Mouse (Mus musculus): ENCODE data around the gene AW011738.

AW011738 gene

DNA sequence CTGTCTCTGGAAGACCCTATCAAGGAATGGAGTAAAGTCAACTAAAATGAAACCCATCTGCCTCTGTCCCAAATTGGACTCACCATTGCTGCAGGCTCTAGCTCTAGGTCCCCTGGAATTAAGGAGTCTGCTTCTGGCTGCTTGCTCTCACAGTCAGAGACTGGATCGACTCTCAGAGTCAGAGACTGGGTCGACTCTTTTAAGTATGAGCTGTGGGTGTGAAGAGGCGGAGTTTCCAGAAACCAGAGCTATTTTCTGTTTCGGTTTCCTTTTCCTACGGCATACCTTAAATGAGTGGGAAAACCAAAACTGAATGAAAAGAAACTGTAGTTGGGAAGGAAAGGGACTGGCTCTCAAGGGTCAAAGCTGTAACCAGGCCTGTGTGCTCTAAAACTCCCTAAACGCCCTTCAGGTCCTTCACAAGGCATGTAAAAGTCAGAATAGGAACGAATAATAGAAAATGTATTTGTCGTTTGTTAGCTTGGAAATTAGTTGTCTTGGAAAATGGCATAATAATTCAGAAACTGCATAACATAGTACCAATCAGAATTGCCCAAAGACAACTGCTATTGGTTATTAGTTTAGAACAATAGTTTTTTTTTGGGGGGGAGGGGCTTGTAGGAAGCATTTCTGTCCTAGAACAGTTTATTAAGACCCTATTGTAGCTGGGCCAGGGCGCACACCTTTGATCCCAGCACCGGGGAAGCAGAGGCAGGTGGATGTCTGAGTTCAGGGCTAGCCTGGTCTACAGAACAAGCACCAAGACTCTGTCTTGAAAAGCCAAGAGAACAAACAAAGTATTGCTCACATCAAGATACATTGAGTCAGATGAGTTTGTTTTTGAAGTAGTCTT is 2.3 kb upstream of the AW011738 start, which contains the start of gene Isg15:
Isg15 (minus strand) TSS at position 196 of the 853 bp plus-strand sequence.
- peak in 1 of 2 experiments; percentile 19 for DNase-seq

DNA sequence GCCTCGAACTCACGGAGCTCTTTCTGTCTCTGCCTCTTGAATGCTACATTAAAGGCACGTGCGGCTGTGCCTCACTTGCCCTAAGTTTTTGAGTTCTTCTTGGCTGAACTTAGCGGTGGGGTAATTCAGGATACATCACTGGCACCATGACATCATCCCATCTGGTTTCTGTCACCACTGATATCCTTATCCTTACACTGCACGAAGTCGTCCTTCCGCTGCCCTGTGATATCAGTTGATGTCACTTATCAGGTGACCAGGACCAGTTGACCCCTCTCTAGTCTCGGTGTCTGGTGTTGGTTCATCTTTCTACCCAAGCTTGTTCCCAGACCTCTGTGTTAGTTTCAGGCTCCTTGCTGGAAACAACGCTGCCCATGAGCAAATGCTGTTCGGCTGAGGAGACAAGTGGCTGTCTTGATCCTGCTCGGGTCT is 626 bp upstream of the AW011738 start:
- no peak for DNase-seq

DNA sequence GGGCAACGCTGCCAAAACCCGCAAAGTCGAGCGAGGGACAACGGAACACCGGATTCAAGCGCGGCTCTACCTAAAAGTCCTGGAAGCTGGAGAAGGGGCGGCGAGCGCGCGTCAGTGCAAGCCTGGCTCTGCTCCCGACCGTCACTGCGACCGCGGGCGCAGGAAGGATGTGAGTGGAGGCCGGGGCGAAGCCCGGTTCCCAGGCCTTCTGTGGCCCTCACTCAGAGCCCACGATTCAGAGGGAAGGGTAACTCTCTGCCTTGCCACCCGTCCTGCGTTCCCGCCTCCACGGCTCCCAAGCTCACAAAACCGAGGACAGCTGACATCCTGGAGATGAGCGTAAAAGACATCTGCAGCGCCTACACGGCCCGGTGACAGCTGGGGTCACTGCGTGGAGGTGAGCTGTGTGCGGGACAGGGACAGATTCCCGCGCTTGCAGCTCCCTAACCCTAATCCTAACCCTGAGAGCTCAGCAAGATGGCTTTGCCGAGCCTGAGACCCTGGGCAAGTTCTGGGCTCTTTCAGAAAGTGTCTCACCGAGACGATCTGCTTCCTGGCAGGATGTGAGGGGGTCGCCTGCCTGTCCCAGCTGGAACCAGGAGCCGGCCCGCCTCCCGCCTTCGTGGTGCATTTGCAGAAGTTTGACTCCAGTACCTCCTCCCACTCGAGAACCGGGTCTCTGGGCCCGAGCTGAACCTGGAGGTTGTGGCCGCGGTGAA is 468 bp downstream of the AW011738 start:
- DNase-seq: peak; percentile 13 to 31

- DNase-seq: no peak
Observed at GRCm38 (mm10) chr4:156208872-156209271, 5.8 kb downstream of the AW011738 start.

DNA sequence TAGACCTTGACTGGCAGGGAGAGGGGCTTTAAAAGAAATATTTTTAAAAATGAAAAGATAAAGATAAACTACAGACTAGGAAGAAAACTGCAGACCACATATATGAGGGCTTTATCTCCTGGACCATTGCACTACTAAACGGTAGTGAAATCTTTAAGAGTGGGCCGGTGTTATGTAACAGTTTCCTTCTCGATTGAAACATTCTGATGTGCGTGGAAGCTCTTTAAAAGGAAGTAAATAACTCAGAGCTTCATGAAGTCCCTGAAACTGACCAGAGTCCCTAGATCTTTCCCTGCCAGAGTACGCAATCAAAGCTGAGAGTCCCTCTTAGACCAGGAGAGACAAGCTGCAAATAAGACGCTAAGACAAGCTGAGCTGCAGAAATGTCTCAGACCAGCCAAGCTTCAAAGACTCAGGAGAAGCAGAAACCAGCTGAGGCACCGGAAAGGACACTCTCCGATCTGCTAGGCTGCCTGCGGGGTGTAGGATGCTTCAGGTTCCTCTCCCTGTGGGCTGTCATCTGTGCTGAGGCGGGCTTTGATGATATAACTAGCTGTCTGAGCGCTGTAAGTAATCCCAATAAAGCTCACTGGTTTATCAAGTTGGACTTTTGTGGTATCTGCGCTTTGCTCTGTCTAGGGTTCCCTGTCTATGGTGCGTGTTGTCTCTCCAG is 7.0 kb downstream of the AW011738 start:
- DNase-seq: no peak

DNA sequence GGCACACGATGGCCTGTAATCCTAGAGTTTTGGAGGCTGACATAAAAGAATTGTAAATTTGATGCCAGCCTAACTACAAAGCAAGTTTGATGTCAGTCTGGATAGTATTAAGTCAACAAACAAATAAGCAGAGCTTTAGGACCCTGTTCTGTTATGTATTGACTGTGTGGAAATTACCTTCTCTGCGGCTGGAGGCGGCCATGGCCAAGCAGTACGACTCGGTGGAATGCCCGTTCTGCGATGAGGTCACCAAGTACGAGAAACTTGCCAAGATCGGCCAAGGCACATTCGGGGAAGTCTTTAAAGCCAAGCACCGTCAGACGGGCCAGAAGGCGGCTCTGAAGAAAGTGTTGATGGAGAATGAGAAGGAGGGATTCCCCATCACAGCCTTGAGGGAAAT is 10.0 kb downstream of the AW011738 start:
- no peak for DNase-seq

- no peak for DNase-seq
Observed at GRCm38 (mm10) chr4:156215649-156216048, 12.5 kb downstream of the AW011738 start, which contains the start of gene Perm1. Gene Perm1 (plus strand): TSS chr4:156215868.

DNA sequence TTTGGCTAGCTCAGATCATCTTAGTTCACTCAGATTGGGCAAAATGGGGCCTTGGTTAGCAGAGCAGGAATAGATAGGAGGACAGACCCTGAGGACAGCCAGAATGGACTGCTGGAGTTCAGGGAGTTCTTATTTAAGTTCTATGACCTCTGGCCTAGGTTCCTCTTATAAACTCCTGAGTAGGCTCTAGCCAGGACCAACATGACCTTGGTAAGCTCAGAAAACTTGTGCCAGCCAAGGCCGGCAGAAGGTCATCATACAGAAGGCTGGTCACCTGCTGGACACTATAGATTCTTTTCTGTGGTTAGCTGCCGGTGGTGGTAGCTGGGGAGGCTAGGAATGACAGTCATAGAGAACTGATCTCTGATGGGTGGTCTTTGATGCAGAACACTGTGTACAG is 13.1 kb downstream of the AW011738 start:
- DNase-seq: no peak

DNA sequence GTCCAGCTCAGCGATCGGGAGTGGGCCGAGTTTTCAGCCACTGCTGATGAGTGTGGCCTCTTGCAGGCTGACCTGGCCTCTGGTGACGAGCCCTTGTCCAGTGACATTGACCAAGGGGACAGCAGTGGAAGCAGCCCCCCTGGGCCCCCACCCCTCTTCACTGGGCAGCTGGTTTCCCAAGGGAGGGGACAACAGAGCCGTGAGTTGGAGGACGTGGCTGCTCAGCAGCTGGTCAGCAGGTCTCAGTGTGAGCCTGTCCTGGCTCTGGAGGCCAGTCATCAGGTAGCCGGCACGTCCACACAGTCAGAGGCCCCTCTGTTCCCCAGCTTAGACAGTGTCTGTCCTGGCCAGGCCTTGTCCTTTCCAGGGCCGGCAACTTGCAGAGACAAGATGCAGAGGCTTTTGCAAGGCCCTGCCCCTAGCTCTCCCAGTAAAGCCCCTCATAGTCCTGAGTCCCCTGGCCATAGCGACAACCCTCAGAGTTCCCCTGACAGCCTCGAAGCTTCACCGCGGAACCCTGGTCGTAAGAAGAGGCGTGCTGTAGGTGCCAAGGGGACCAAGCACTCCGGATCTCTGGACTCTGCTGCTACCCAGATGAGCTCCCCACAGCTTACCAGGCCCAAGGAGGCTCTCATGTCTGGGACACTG is 14.0 kb downstream of the AW011738 start:
- DNase-seq: no peak

GRCm38 (mm10) chr4:156217838-156218237 is 14.7 kb downstream of the AW011738 start:
- no peak for DNase-seq

GRCm38 (mm10) chr4:156219936-156220335 is 16.8 kb downstream of the AW011738 start:
- no peak for DNase-seq

DNA sequence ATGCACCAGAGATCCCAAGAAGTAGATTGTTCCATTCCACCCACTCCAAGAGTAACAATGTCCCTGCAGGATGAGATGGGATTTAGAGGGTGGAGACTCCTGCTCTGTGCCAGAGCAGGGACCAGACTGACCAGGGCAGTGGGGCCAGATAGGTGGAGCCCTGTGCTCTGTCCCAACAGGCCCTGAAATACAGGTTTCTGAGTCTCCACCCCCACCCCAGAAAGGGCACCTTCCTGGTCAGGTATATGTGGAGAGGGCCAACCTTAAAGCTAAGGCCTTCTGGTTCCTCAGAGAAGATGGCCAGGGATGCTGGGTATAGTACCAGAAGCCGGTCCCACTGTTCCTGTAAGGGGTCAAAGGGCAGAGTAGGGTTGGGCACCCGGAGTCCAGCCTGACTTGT is 21.2 kb downstream of the AW011738 start:
- no peak for DNase-seq

DNA sequence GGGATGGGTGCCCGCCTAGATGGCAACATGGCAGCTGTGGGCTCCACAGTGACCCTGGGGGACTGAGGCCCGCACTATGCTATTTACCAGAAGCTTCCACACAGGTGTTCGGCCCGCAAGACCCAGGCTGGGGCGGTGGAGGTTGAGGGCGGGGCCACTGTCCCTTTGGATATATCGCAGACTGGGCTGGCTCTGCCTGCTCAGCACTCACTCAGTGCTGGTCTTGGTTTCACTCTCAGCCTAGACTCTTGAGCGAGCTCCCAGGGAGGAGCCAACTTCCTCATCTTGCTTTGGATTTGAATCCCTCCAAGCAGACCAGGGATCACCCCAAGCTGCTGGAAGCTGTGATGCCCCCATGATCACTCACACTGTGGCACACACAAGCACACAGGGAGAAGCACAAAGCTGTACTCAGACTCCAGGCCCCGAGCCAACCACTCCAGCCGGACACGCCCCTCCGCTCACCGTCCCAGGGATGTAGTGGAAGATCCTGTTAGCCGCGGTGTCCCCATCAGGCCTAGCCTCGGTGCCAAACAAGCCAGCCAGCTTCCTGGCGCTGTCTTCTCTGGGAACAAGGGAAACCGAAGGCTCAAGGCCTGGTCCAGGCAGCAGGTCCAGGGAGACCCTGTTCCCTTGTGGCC is 24.8 kb downstream of the AW011738 start:
- DNase-seq: no peak

DNA sequence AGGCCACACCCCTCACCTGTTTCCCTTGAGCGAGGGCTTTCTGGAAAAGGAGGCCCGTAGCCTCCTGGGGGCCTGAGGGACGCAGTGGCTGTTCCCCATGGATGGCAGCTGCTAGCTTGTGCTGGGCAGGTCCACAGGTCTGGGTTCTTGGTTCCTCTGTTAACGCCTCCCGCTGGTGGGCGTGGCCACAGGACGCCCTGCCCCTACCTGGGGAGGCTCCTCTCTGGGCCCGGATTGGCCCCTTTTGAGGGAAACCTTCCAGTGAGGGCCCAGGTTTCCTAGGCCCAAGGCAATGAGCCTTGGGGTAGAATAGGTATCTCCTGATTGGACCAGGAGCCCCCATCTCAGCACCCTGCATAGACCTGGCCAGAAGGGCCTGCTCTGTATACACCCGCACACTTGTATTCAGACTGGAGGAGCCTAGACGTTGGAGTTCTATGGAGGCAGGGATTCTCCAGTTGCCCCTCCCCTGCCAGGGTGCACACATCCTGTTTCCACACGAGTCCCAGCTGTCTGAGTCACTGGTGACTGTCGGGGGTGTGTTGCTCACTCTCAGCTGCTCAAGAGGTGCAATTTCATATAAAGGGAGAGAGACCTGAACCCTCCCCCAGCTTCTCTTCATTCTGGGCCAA is 25.4 kb downstream of the AW011738 start:
- DNase-seq: no peak

- peak in 1 of 2 experiments; percentile 7 for DNase-seq
Observed at GRCm38 (mm10) chr4:156234021-156234501, 31.0 kb downstream of the AW011738 start.

GRCm38 (mm10) chr4:156234701-156235213 is 31.7 kb downstream of the AW011738 start, which contains the start of gene Plekhn1:
Gene Plekhn1 (minus strand): TSS chr4:156234857.
- peak; percentile 77 for DNase-seq

- no peak for DNase-seq
Observed at GRCm38 (mm10) chr4:156235360-156235770, 32.3 kb downstream of the AW011738 start.

- DNase-seq: peak; percentile 93 to 94
Observed at GRCm38 (mm10) chr4:156235808-156236533, 32.9 kb downstream of the AW011738 start, which contains the start of gene Noc2l. Gene Noc2l (plus strand): TSS chr4:156236010.

GRCm38 (mm10) chr4:156236651-156237447 is 33.7 kb downstream of the AW011738 start:
- peak; percentile 28 to 39 for DNase-seq
